In the genomic region with DNA sequence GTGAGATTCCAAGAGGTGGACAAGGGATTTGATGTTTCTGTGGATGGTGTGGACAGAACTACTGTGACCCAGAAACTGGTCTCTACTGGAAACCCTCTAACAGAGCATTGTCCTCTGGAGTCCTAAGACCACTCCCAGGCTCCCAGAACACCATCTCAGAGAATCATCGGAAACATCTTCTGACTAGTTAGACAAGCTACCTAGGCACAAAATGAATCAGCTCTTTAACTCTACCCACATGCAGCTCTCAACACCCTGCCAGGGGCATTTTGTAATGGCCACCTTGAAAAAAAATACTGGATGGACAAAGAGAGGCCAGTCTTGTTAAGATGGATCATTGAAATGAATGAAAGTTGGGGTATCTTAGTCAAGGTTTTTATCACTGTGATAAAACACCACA, we compare ENCODE assay signal across 26 mouse cellular contexts. TPM values are rescaled to one million over a fixed set of nuclear protein-coding genes. Genes with fewer than 3 reads are reported as not detected.
"Had no signal": no experiment of that assay in that cellular context is flagged by ENCODE, and none has a peak within 500 bp of the region (broad histone marks: within the 10 kb centered on the region; RNA-seq: fewer than 3 reads in every experiment).

No protein-coding gene starts in this region.

- H3K4me3 ChIP-seq: embryonic facial prominence, embryonic 10.5 days; embryonic facial prominence, embryonic 12.5 days; embryonic facial prominence, embryonic 13.5 days; embryonic facial prominence, embryonic 15.5 days; erythroblast, embryonic 14.5 days; forebrain, embryonic 10.5 days; forebrain, embryonic 12.5 days; forebrain, embryonic 13.5 days; forebrain, embryonic 15.5 days; gastrocnemius, adult 2 months; heart, embryonic 10.5 days had no signal

- H3K27ac ChIP-seq: embryonic facial prominence, embryonic 10.5 days; embryonic facial prominence, embryonic 12.5 days; embryonic facial prominence, embryonic 13.5 days; embryonic facial prominence, embryonic 15.5 days; forebrain, embryonic 10.5 days; forebrain, embryonic 12.5 days; forebrain, embryonic 13.5 days; forebrain, embryonic 15.5 days; gastrocnemius, adult 2 months; heart, embryonic 10.5 days had no signal

- H3K9me3 ChIP-seq: embryonic facial prominence, embryonic 10.5 days; embryonic facial prominence, embryonic 12.5 days; embryonic facial prominence, embryonic 13.5 days; embryonic facial prominence, embryonic 15.5 days; forebrain, embryonic 10.5 days; forebrain, embryonic 12.5 days; forebrain, embryonic 13.5 days; forebrain, embryonic 15.5 days; heart, embryonic 10.5 days had no signal

- H3K36me3 ChIP-seq: embryonic facial prominence, embryonic 10.5 days; embryonic facial prominence, embryonic 12.5 days; embryonic facial prominence, embryonic 13.5 days; embryonic facial prominence, embryonic 15.5 days; forebrain, embryonic 10.5 days; forebrain, embryonic 12.5 days; forebrain, embryonic 15.5 days; heart, embryonic 10.5 days had no signal

- H3K4me2 ChIP-seq: embryonic facial prominence, embryonic 12.5 days; embryonic facial prominence, embryonic 13.5 days; embryonic facial prominence, embryonic 15.5 days; forebrain, embryonic 12.5 days; forebrain, embryonic 13.5 days; forebrain, embryonic 15.5 days had no signal

- H3K9ac ChIP-seq: embryonic facial prominence, embryonic 12.5 days; embryonic facial prominence, embryonic 13.5 days; embryonic facial prominence, embryonic 15.5 days; forebrain, embryonic 12.5 days; forebrain, embryonic 13.5 days; forebrain, embryonic 15.5 days; forebrain, postnatal 0 days had no signal

- H3K4me1 ChIP-seq: embryonic facial prominence, embryonic 12.5 days; embryonic facial prominence, embryonic 13.5 days; embryonic facial prominence, embryonic 15.5 days; forebrain, embryonic 12.5 days; forebrain, embryonic 13.5 days; forebrain, embryonic 15.5 days had no signal

- ATAC-seq: forebrain, embryonic 13.5 days; forebrain, embryonic 14.5 days; forebrain, embryonic 15.5 days; forebrain, embryonic 16.5 days; forebrain, postnatal 0 days had no signal

- H3K27me3 ChIP-seq: embryonic facial prominence, embryonic 12.5 days; embryonic facial prominence, embryonic 13.5 days; embryonic facial prominence, embryonic 15.5 days; forebrain, embryonic 12.5 days; forebrain, embryonic 13.5 days; forebrain, embryonic 15.5 days had no signal

- DNase-seq: cerebellum, adult 9-10 months; cerebellum, adult 9-11 months; cerebellum, postnatal 10 days; cerebellum, postnatal 14 days; cerebellum, postnatal 25 days; cerebellum, postnatal 36 days; embryo, embryonic 11 days; forebrain, postnatal 0 days; gastrocnemius, adult 2 months; gastrocnemius, postnatal 10 days; gastrocnemius, postnatal 14 days; gastrocnemius, postnatal 25 days; gastrocnemius, postnatal 36 days; heart, adult 18-20 months had no signal

RNA-seq across cellular contexts. Expression of a gene that starts 55.8 kb away (rescaled TPM):
- polyA plus RNA-seq: forebrain, embryonic 16.5 days had no signal
